Mouse (Mus musculus): ENCODE measurements around the gene Tjap1.

DNA sequence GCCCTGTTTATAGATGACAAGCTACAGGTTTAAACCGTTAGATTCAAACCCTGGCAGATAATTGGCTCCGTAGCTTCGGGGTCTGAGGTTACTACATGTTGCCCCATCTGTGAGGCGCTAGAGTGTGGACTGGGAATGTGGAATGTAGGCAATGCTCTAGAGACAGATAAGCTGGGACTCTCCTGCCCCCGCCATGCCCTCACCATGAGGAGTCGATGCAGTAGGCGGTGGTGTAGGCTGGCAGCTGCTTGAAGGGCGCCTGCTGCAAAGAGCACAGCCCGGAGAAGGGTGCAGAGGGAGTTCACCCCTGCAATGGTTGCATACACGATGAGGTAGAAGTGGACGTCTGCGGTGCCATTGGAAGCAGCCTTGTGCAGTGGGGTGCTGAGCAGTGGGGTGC lies 27.0 kb upstream of the Tjap1 start:
- no peak for TF ChIP-seq CTCF (IDR thresholded peaks at IDR 0.05; ENCODE audit: low read depth)
- TF ChIP-seq EP300 (IDR thresholded peaks at IDR 0.05; ENCODE audit: low read depth) = no peak

Measured in liver, postnatal 0 days (tissue).